Mouse (Mus musculus): ENCODE results near the gene Magix.

Gene Magix

GRCm38 (mm10) chrX:7632560-7632959 lies 48.5 kb downstream of the Magix start:
- WGBS, result 97% methylated on average over 6 of the region's 6 CpGs
